In the genomic region with DNA sequence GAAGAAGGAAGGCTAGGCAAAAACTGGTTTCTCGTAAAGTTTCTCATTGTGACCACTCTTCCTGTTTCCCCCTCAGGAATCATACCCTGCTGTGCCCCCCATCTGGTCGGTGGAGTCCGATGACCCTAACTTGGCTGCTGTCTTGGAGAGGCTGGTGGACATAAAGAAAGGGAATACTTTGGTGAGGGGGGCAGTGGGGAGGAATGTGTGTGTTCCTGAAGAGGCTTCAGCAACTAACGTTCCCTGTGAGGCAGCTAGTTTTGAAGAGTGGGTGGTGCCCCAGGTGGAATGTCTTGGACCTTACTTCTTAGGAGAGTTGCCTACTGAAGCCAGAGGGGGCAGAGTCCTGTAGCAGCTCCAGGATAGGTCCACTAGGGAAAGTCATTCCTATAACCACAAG, we compare ENCODE assay signal across 17 mouse cellular contexts. TPM values are rescaled to one million over a fixed set of nuclear protein-coding genes. Genes with fewer than 3 reads are reported as not detected.
DNase-seq lines count a peak whose midpoint lies in the region; ATAC-seq and TF ChIP-seq lines count a peak whose summit lies in the region.
"Had no signal": no experiment of that assay in that cellular context is flagged by ENCODE, and none has a peak within 500 bp of the region (broad histone marks: within the 10 kb centered on the region; RNA-seq: fewer than 3 reads in every experiment).

No protein-coding gene starts in this region.

- 82% methylated on average over 4 of the region's 4 CpGs for WGBS in hindbrain, embryonic 10.5 days
- WGBS in hindbrain, embryonic 16.5 days = 75% methylated on average over 4 of the region's 4 CpGs
- 73% methylated on average over 4 of the region's 4 CpGs for WGBS in liver, embryonic 15.5 days (ENCODE audit: insufficient replicate concordance)
- WGBS in liver, postnatal 0 days (ENCODE audit: insufficient replicate concordance) = 84% methylated on average over 4 of the region's 4 CpGs
- WGBS in intestine, embryonic 15.5 days = 84% methylated on average over 4 of the region's 4 CpGs

- peaks cover 61% of the 10 kb centered on the region for H3K36me3 ChIP-seq in hindbrain, embryonic 10.5 days
- peaks cover 35% of the 10 kb centered on the region for H3K36me3 ChIP-seq in hindbrain, embryonic 16.5 days (ENCODE audit: control insufficient read depth, insufficient read depth, low read length)
- H3K36me3 ChIP-seq in liver, embryonic 15.5 days (replicated peaks) = peaks cover 49% of the 10 kb centered on the region
- peaks cover 51% of the 10 kb centered on the region for H3K36me3 ChIP-seq in liver, postnatal 0 days (replicated peaks; ENCODE audit: insufficient read depth, low read length)
- peaks cover 40% of the 10 kb centered on the region for H3K36me3 ChIP-seq in intestine, embryonic 15.5 days

- no peak overlapping the region for H3K9ac ChIP-seq in hindbrain, embryonic 16.5 days (ENCODE audit: low read depth, low read length)
- H3K9ac ChIP-seq in liver, embryonic 15.5 days = no peak overlapping the region
- H3K9ac ChIP-seq in liver, postnatal 0 days (replicated peaks) = no peak overlapping the region
- H3K9ac ChIP-seq in intestine, embryonic 15.5 days = no peak overlapping the region

- H3K9me3 ChIP-seq in hindbrain, embryonic 10.5 days = no peaks in the 10 kb centered on the region
- no peaks in the 10 kb centered on the region for H3K9me3 ChIP-seq in hindbrain, embryonic 16.5 days (ENCODE audit: control insufficient read depth, low read length)
- no peaks in the 10 kb centered on the region for H3K9me3 ChIP-seq in liver, embryonic 15.5 days (replicated peaks)
- no peaks in the 10 kb centered on the region for H3K9me3 ChIP-seq in liver, postnatal 0 days (ENCODE audit: low read length)
- no peaks in the 10 kb centered on the region for H3K9me3 ChIP-seq in intestine, embryonic 15.5 days
- H3K9me3 ChIP-seq: G1E; midbrain, embryonic 12.5 days; neural tube, embryonic 12.5 days had no signal

- H3K4me2 ChIP-seq in hindbrain, embryonic 16.5 days (ENCODE audit: low read length) = no peak overlapping the region
- peak overlapping the region; percentile 89; the same call in 1 of the 2 replicates for H3K4me2 ChIP-seq in liver, embryonic 15.5 days
- H3K4me2 ChIP-seq in liver, postnatal 0 days (ENCODE audit: low read depth, low read length) = no peak overlapping the region
- peak overlapping the region; percentile 82; the same call in 1 of the 2 replicates for H3K4me2 ChIP-seq in intestine, embryonic 15.5 days (replicated peaks)

- TF ChIP-seq EP300 in liver, postnatal 0 days (IDR thresholded peaks at IDR 0.05; ENCODE audit: low read depth) = no peak

- H3K27ac ChIP-seq in hindbrain, embryonic 10.5 days = no peak overlapping the region
- no peak overlapping the region for H3K27ac ChIP-seq in hindbrain, embryonic 16.5 days (ENCODE audit: low read depth, low read length)
- H3K27ac ChIP-seq in liver, embryonic 15.5 days (replicated peaks) = no peak overlapping the region
- no peak overlapping the region for H3K27ac ChIP-seq in liver, postnatal 0 days (ENCODE audit: low read depth)
- H3K27ac ChIP-seq in intestine, embryonic 15.5 days = no peak overlapping the region
- H3K27ac ChIP-seq: midbrain, embryonic 12.5 days; neural tube, embryonic 12.5 days had no signal

- no peak for DNase-seq in hindbrain, embryonic 10.5 days (ENCODE audit: low spot score)
- no peak for DNase-seq in liver, postnatal 0 days
- DNase-seq in 3T3-L1 (ENCODE audit: low read depth, low spot score) = peak; percentile 41
- no peak for DNase-seq in ovary, adult 18-20 months (ENCODE audit: low spot score)
- DNase-seq: cerebellum, adult 9-10 months; gastrocnemius, postnatal 25 days; kidney, adult 18-20 months; right cerebral cortex, postnatal 25 days; thymus, postnatal 25 days had no signal

- peak overlapping the region; percentile 99 for H3K4me3 ChIP-seq in hindbrain, embryonic 10.5 days
- H3K4me3 ChIP-seq in hindbrain, embryonic 16.5 days (ENCODE audit: low read length) = no peak overlapping the region
- H3K4me3 ChIP-seq in liver, embryonic 15.5 days (replicated peaks) = no peak overlapping the region
- H3K4me3 ChIP-seq in liver, postnatal 0 days (ENCODE audit: low read depth, low read length) = no peak overlapping the region
- no peak overlapping the region for H3K4me3 ChIP-seq in intestine, embryonic 15.5 days (replicated peaks)

- TF ChIP-seq CTCF in liver, postnatal 0 days (IDR thresholded peaks at IDR 0.05; ENCODE audit: low read depth) = no peak

- no peaks in the 10 kb centered on the region for H3K27me3 ChIP-seq in hindbrain, embryonic 10.5 days (ENCODE audit: insufficient read depth, poor library complexity, severe bottlenecking)
- H3K27me3 ChIP-seq in hindbrain, embryonic 16.5 days (replicated peaks; ENCODE audit: control insufficient read depth, insufficient read depth, low read length) = no peaks in the 10 kb centered on the region
- H3K27me3 ChIP-seq in liver, embryonic 15.5 days = no peaks in the 10 kb centered on the region
- H3K27me3 ChIP-seq in liver, postnatal 0 days (ENCODE audit: insufficient read depth, low read length) = no peaks in the 10 kb centered on the region
- H3K27me3 ChIP-seq in intestine, embryonic 15.5 days (replicated peaks) = no peaks in the 10 kb centered on the region
- H3K27me3 ChIP-seq: midbrain, embryonic 12.5 days; neural tube, embryonic 12.5 days had no signal

- no peak for ATAC-seq in hindbrain, embryonic 16.5 days
- no peak for ATAC-seq in liver, embryonic 15.5 days (ENCODE audit: insufficient read depth)
- no peak for ATAC-seq in liver, postnatal 0 days
- ATAC-seq in intestine, embryonic 15.5 days = no peak
- ATAC-seq in granulocyte monocyte progenitor cell, adult 5-6 weeks (replicated peaks; ENCODE audit: poor library complexity, severe bottlenecking) = no peak

- H3K4me1 ChIP-seq in hindbrain, embryonic 10.5 days (replicated peaks) = peaks cover 40% of the 10 kb centered on the region
- H3K4me1 ChIP-seq in hindbrain, embryonic 16.5 days (ENCODE audit: control insufficient read depth, insufficient read depth, low read depth, low read length) = peaks cover 29% of the 10 kb centered on the region
- H3K4me1 ChIP-seq in liver, embryonic 15.5 days (replicated peaks) = peaks cover 43% of the 10 kb centered on the region
- H3K4me1 ChIP-seq in liver, postnatal 0 days (ENCODE audit: insufficient read depth) = peaks cover 26% of the 10 kb centered on the region
- H3K4me1 ChIP-seq in intestine, embryonic 15.5 days (replicated peaks) = peaks cover 20% of the 10 kb centered on the region

RNA-seq across cellular contexts. Expression of gene Ube2q1, which starts 2.6 kb away (rescaled TPM):
- polyA plus RNA-seq in hindbrain, embryonic 10.5 days (2016; fragmentation: Nextera tagmentation; extraction: Ambion mirVana) = 12.5 and 17.1 TPM in 2 replicates
- 9.7 and 10.5 TPM in 2 replicates for polyA plus RNA-seq in hindbrain, embryonic 16.5 days (2015; fragmentation: Nextera tagmentation; extraction: Ambion mirVana)
- 3.1 and 3.5 TPM in 2 replicates for polyA plus RNA-seq in liver, embryonic 15.5 days (2015; fragmentation: Nextera tagmentation; extraction: Ambion mirVana)
- polyA plus RNA-seq in liver, postnatal 0 days (2015; fragmentation: Nextera tagmentation; extraction: Ambion mirVana) = 4.9 and 5.7 TPM in 2 replicates
- 12.3 and 14.3 TPM in 2 replicates for polyA plus RNA-seq in intestine, embryonic 15.5 days (2015; fragmentation: Nextera tagmentation; extraction: Ambion mirVana)
- total RNA-seq in granulocyte monocyte progenitor cell, adult 5-6 weeks (2014; fragmentation: Nextera tagmentation) = 95.1 and 123 TPM in 2 replicates
- 110 and 118 TPM in 2 replicates for total RNA-seq in granulocyte monocyte progenitor cell, adult 5-6 weeks (2017)

RNA-seq across cellular contexts. Expression of gene Chrnb2, which starts 11.6 kb away (rescaled TPM):
- 8.9 and 16.2 TPM in 2 replicates for polyA plus RNA-seq in hindbrain, embryonic 10.5 days (2016; fragmentation: Nextera tagmentation; extraction: Ambion mirVana)
- polyA plus RNA-seq in hindbrain, embryonic 16.5 days (2015; fragmentation: Nextera tagmentation; extraction: Ambion mirVana) = 23.5 and 27.7 TPM in 2 replicates
- polyA plus RNA-seq in liver, embryonic 15.5 days (2015; fragmentation: Nextera tagmentation; extraction: Ambion mirVana) = 0.16 and 0.17 TPM in 2 replicates
- polyA plus RNA-seq in liver, postnatal 0 days (2015; fragmentation: Nextera tagmentation; extraction: Ambion mirVana) = 0.18 and 0.27 TPM in 2 replicates
- polyA plus RNA-seq in intestine, embryonic 15.5 days (2015; fragmentation: Nextera tagmentation; extraction: Ambion mirVana) = 1.6 and 1.7 TPM in 2 replicates
- total RNA-seq in granulocyte monocyte progenitor cell, adult 5-6 weeks (2014; fragmentation: Nextera tagmentation) = 0.77 TPM in 1 of 2 replicates, not detected in the other
- 0.39 and 0.72 TPM in 2 replicates for total RNA-seq in granulocyte monocyte progenitor cell, adult 5-6 weeks (2017)

RNA-seq across cellular contexts. Expression of gene She, which starts 55.2 kb away (rescaled TPM):
- 2.3 and 2.8 TPM in 2 replicates for polyA plus RNA-seq in hindbrain, embryonic 10.5 days (2016; fragmentation: Nextera tagmentation; extraction: Ambion mirVana)
- polyA plus RNA-seq in hindbrain, embryonic 16.5 days (2015; fragmentation: Nextera tagmentation; extraction: Ambion mirVana) = 1.2 and 1.4 TPM in 2 replicates
- polyA plus RNA-seq in liver, embryonic 15.5 days (2015; fragmentation: Nextera tagmentation; extraction: Ambion mirVana) = 0.93 and 1.2 TPM in 2 replicates
- polyA plus RNA-seq in liver, postnatal 0 days (2015; fragmentation: Nextera tagmentation; extraction: Ambion mirVana) = 0.92 and 1.00 TPM in 2 replicates
- polyA plus RNA-seq in intestine, embryonic 15.5 days (2015; fragmentation: Nextera tagmentation; extraction: Ambion mirVana) = 3.7 and 3.8 TPM in 2 replicates
- not detected in 2 replicates for total RNA-seq in granulocyte monocyte progenitor cell, adult 5-6 weeks (2014; fragmentation: Nextera tagmentation)
- not detected in 2 replicates for total RNA-seq in granulocyte monocyte progenitor cell, adult 5-6 weeks (2017)
- total RNA-seq: G1E; hematopoietic stem cell, adult 5-6 weeks had no signal
- polyA plus RNA-seq: G1E had no signal

Comparison
In these comparisons a context has a peak if more than half of its experiments do, and no peak if none do; other contexts are left out.
1. H3K4me2 ChIP-seq: peak in liver, embryonic 15.5 days (single experiment) and intestine, embryonic 15.5 days (single experiment); none in hindbrain, embryonic 16.5 days (single experiment) and liver, postnatal 0 days (single experiment).